Mouse (Mus musculus) frontal cortex, postnatal 14 days (tissue): ENCODE measurements around the gene Pheta2.

ENCODE experiments used
- DNase-seq, 2 experiments: peaks; one replicate each; pipeline ENCODE4 v3.0.0; 2022; ENCODE audit warnings: low spot score in 2 of 2

The Pheta2 gene

GRCm38 (mm10) chr15:82338593-82339112, at the start of gene Pheta2, which contains the start of the genes Naga and Smdt1:
TSS of gene Pheta2 (plus strand) at chr15:82338942.
TSS of gene Naga (minus strand) at chr15:82338925.
TSS of gene Smdt1 (plus strand) at chr15:82338959.
- peak; percentile 91 for DNase-seq

GRCm38 (mm10) chr15:82290252-82290651, 48.5 kb upstream of the Pheta2 start:
- DNase-seq: no peak

GRCm38 (mm10) chr15:82292851-82293250, 45.9 kb upstream of the Pheta2 start:
- no peak for DNase-seq

GRCm38 (mm10) chr15:82293271-82293711, 45.5 kb upstream of the Pheta2 start:
- DNase-seq: no peak

- no peak for DNase-seq
These were observed 44.7 kb upstream of the Pheta2 start for GRCm38 (mm10) chr15:82294059-82294458.

GRCm38 (mm10) chr15:82298764-82299561, 39.8 kb upstream of the Pheta2 start, which contains the start of gene Wbp2nl:
TSS of gene Wbp2nl (plus strand) at chr15:82298954.
- no peak for DNase-seq

GRCm38 (mm10) chr15:82307107-82307506, 31.6 kb upstream of the Pheta2 start:
- DNase-seq: no peak

GRCm38 (mm10) chr15:82308416-82308815, 30.3 kb upstream of the Pheta2 start:
- no peak for DNase-seq

GRCm38 (mm10) chr15:82317839-82318238, 20.9 kb upstream of the Pheta2 start:
- no peak for DNase-seq

- no peak for DNase-seq
These were observed 19.1 kb upstream of the Pheta2 start for GRCm38 (mm10) chr15:82319613-82320012.

- no peak for DNase-seq
These were observed 16.5 kb upstream of the Pheta2 start for GRCm38 (mm10) chr15:82322195-82322594.

GRCm38 (mm10) chr15:82325382-82325781, 13.4 kb upstream of the Pheta2 start:
- DNase-seq: no peak

GRCm38 (mm10) chr15:82335194-82335593, 3.5 kb upstream of the Pheta2 start:
- DNase-seq: no peak

- DNase-seq: no peak
These were observed 2.1 kb upstream of the Pheta2 start for GRCm38 (mm10) chr15:82336629-82337028.

GRCm38 (mm10) chr15:82337875-82338274, 867 bp upstream of the Pheta2 start:
- DNase-seq: no peak

- no peak for DNase-seq
These were observed 408 bp downstream of the Pheta2 start for GRCm38 (mm10) chr15:82339150-82339549.

GRCm38 (mm10) chr15:82339634-82340254, 1.0 kb downstream of the Pheta2 start:
- no peak for DNase-seq

- no peak for DNase-seq
These were observed 1.8 kb downstream of the Pheta2 start for GRCm38 (mm10) chr15:82340414-82341035.

- no peak for DNase-seq
These were observed 2.3 kb downstream of the Pheta2 start for GRCm38 (mm10) chr15:82341036-82341501.

GRCm38 (mm10) chr15:82341675-82342542, 3.2 kb downstream of the Pheta2 start:
- DNase-seq: no peak

- DNase-seq: no peak
These were observed 3.8 kb downstream of the Pheta2 start for GRCm38 (mm10) chr15:82342543-82342935.
